Mouse (Mus musculus): ENCODE results near the gene Olfr1106.

The Olfr1106 gene

GRCm38 (mm10) chr2:87052173-87052572 is at the start of gene Olfr1106:
Gene Olfr1106 (minus strand): TSS chr2:87052273.
- no peak for DNase-seq

- DNase-seq, result no peak
Measured at GRCm38 (mm10) chr2:87095908-87096307, 43.8 kb upstream of the Olfr1106 start, which contains the start of gene Olfr1109. Gene Olfr1109 (minus strand): TSS chr2:87096008.

- no peak for DNase-seq
Measured at GRCm38 (mm10) chr2:87075717-87076116, 23.6 kb upstream of the Olfr1106 start, which contains the start of gene Olfr1107. Gene Olfr1107 (minus strand): TSS chr2:87075817.

- DNase-seq, result no peak
Measured at GRCm38 (mm10) chr2:87036431-87036830, 15.6 kb downstream of the Olfr1106 start, which contains the start of gene Olfr1105. Gene Olfr1105 (minus strand): TSS chr2:87036531.

- no peak for DNase-seq
Measured at GRCm38 (mm10) chr2:87026980-87027379, 25.1 kb downstream of the Olfr1106 start, which contains the start of gene Olfr1104. Gene Olfr1104 (minus strand): TSS chr2:87027080.

- no peak for DNase-seq
Measured at GRCm38 (mm10) chr2:86998098-86998497, 54.0 kb downstream of the Olfr1106 start, which contains the start of gene Olfr1102. Gene Olfr1102 (plus strand): TSS chr2:86998398.
